ENCODE assay signal across 11 mouse cellular contexts in genomic region chr13:112046247-112047211, GRCm38 (mm10).
DNase-seq lines count a peak whose midpoint lies in the region; ATAC-seq and TF ChIP-seq lines count a peak whose summit lies in the region.
"Had no signal": no experiment of that assay in that cellular context is flagged by ENCODE, and none has a peak within 500 bp of the region (broad histone marks: within the 10 kb centered on the region; RNA-seq: fewer than 3 reads in every experiment).

No protein-coding gene starts in this region.

- H3K27ac ChIP-seq in intestine, embryonic 15.5 days: no peak overlapping the region
- H3K27ac ChIP-seq in intestine, postnatal 0 days (ENCODE audit: low read depth, low read length): no peak overlapping the region
- no peak overlapping the region for H3K27ac ChIP-seq in stomach, embryonic 14.5 days (ENCODE audit: low read length)
- no peak overlapping the region for H3K27ac ChIP-seq in stomach, postnatal 0 days (replicated peaks)
- no peak overlapping the region for H3K27ac ChIP-seq in intestine, embryonic 16.5 days (ENCODE audit: low read length)
- H3K27ac ChIP-seq: limb, embryonic 12.5 days; midbrain, embryonic 12.5 days; neural tube, embryonic 12.5 days had no signal

- H3K9me3 ChIP-seq in intestine, embryonic 15.5 days: no peaks in the 10 kb centered on the region
- H3K9me3 ChIP-seq in intestine, postnatal 0 days (ENCODE audit: control insufficient read depth): no peaks in the 10 kb centered on the region
- H3K9me3 ChIP-seq in stomach, embryonic 14.5 days (ENCODE audit: control insufficient read depth, low read depth, low read length): no peaks in the 10 kb centered on the region
- H3K9me3 ChIP-seq in stomach, postnatal 0 days (ENCODE audit: control insufficient read depth, low read length): no peaks in the 10 kb centered on the region
- H3K9me3 ChIP-seq in intestine, embryonic 16.5 days (ENCODE audit: control insufficient read depth, low read length): no peaks in the 10 kb centered on the region
- H3K9me3 ChIP-seq: midbrain, embryonic 12.5 days; neural tube, embryonic 12.5 days had no signal

- no peak for TF ChIP-seq EP300 in stomach, postnatal 0 days (optimal IDR thresholded peaks at IDR 0.05)

- peak; percentile 67 for ATAC-seq in intestine, embryonic 15.5 days
- ATAC-seq in intestine, postnatal 0 days: no peak
- ATAC-seq in stomach, embryonic 14.5 days (ENCODE audit: insufficient number of reproducible peaks, insufficient read depth, low FRiP score, low read depth): peak; percentile 71; the same call in 1 of the 2 replicates
- no peak for ATAC-seq in stomach, postnatal 0 days (ENCODE audit: low FRiP score, low TSS enrichment)
- peak; percentile 56; the same call in 1 of the 2 replicates for ATAC-seq in intestine, embryonic 16.5 days

- TF ChIP-seq CTCF in intestine, postnatal 0 days (IDR thresholded peaks at IDR 0.05; ENCODE audit: low read depth): no peak
- TF ChIP-seq CTCF in stomach, postnatal 0 days (IDR thresholded peaks at IDR 0.05; ENCODE audit: low read depth): no peak

- H3K4me3 ChIP-seq in intestine, embryonic 15.5 days (replicated peaks): no peak overlapping the region
- no peak overlapping the region for H3K4me3 ChIP-seq in intestine, postnatal 0 days (ENCODE audit: low read depth, low read length)
- no peak overlapping the region for H3K4me3 ChIP-seq in stomach, embryonic 14.5 days (ENCODE audit: low read depth, low read length)
- no peak overlapping the region for H3K4me3 ChIP-seq in stomach, postnatal 0 days (ENCODE audit: low read depth, low read length)
- H3K4me3 ChIP-seq in intestine, embryonic 16.5 days (ENCODE audit: low read length): no peak overlapping the region
- H3K4me3 ChIP-seq: limb, embryonic 12.5 days; midbrain, embryonic 12.5 days; neural tube, embryonic 12.5 days had no signal

- intact Hi-C loops in gastrocnemius, postnatal 36 days (cut with DNase I): no loop called here

- no peaks in the 10 kb centered on the region for H3K4me1 ChIP-seq in intestine, embryonic 15.5 days (replicated peaks)
- no peaks in the 10 kb centered on the region for H3K4me1 ChIP-seq in intestine, postnatal 0 days (replicated peaks; ENCODE audit: control insufficient read depth, insufficient read depth, low read length)
- H3K4me1 ChIP-seq in stomach, embryonic 14.5 days (ENCODE audit: control insufficient read depth, insufficient read depth, low read length): no peaks in the 10 kb centered on the region
- no peaks in the 10 kb centered on the region for H3K4me1 ChIP-seq in stomach, postnatal 0 days (replicated peaks; ENCODE audit: control insufficient read depth, insufficient read depth)
- peaks cover 11% of the 10 kb centered on the region for H3K4me1 ChIP-seq in intestine, embryonic 16.5 days (ENCODE audit: control insufficient read depth, insufficient read depth, low read length)
- H3K4me1 ChIP-seq: midbrain, embryonic 12.5 days; neural tube, embryonic 12.5 days had no signal

- no peak overlapping the region for H3K4me2 ChIP-seq in intestine, embryonic 15.5 days (replicated peaks)
- no peak overlapping the region for H3K4me2 ChIP-seq in intestine, postnatal 0 days (replicated peaks; ENCODE audit: low read depth)
- H3K4me2 ChIP-seq in stomach, embryonic 14.5 days (replicated peaks; ENCODE audit: low read depth, low read length): no peak overlapping the region
- no peak overlapping the region for H3K4me2 ChIP-seq in stomach, postnatal 0 days (replicated peaks; ENCODE audit: low read depth)
- no peak overlapping the region for H3K4me2 ChIP-seq in intestine, embryonic 16.5 days (ENCODE audit: low read depth, low read length)
- H3K4me2 ChIP-seq: limb, embryonic 12.5 days; midbrain, embryonic 12.5 days; neural tube, embryonic 12.5 days had no signal

- H3K9ac ChIP-seq in intestine, embryonic 15.5 days: no peak overlapping the region
- no peak overlapping the region for H3K9ac ChIP-seq in intestine, postnatal 0 days (ENCODE audit: low read depth, low read length)
- H3K9ac ChIP-seq in stomach, embryonic 14.5 days (replicated peaks; ENCODE audit: low read depth, low read length): no peak overlapping the region
- no peak overlapping the region for H3K9ac ChIP-seq in stomach, postnatal 0 days (ENCODE audit: low read length)
- H3K9ac ChIP-seq in intestine, embryonic 16.5 days (ENCODE audit: low read depth, low read length): no peak overlapping the region
- H3K9ac ChIP-seq: limb, embryonic 12.5 days; midbrain, embryonic 12.5 days; neural tube, embryonic 12.5 days had no signal

- H3K36me3 ChIP-seq in intestine, embryonic 15.5 days: no peaks in the 10 kb centered on the region
- no peaks in the 10 kb centered on the region for H3K36me3 ChIP-seq in intestine, postnatal 0 days (ENCODE audit: control insufficient read depth, insufficient read depth)
- H3K36me3 ChIP-seq in stomach, embryonic 14.5 days (ENCODE audit: control insufficient read depth, insufficient read depth, low read length): no peaks in the 10 kb centered on the region
- no peaks in the 10 kb centered on the region for H3K36me3 ChIP-seq in stomach, postnatal 0 days (ENCODE audit: control insufficient read depth, insufficient read depth, low read length)
- H3K36me3 ChIP-seq in intestine, embryonic 16.5 days (ENCODE audit: control insufficient read depth, insufficient read depth, low read length): no peaks in the 10 kb centered on the region
- H3K36me3 ChIP-seq: limb, embryonic 12.5 days; midbrain, embryonic 12.5 days; neural tube, embryonic 12.5 days had no signal

- WGBS in intestine, embryonic 15.5 days: 80% methylated on average over 15 of the region's 15 CpGs
- 76% methylated on average over 15 of the region's 15 CpGs for WGBS in intestine, postnatal 0 days
- WGBS in stomach, embryonic 14.5 days: 82% methylated on average over 15 of the region's 15 CpGs
- WGBS in stomach, postnatal 0 days: 75% methylated on average over 15 of the region's 15 CpGs
- WGBS in intestine, embryonic 16.5 days: 84% methylated on average over 15 of the region's 15 CpGs

- DNase-seq in stomach, postnatal 0 days (ENCODE audit: low spot score): no peak
- no peak for DNase-seq in retina, postnatal 1 day
- DNase-seq in retina, embryonic 14.5 days (ENCODE audit: low spot score): no peak
- DNase-seq in gastrocnemius, postnatal 36 days: no peak

- no peaks in the 10 kb centered on the region for H3K27me3 ChIP-seq in intestine, embryonic 15.5 days (replicated peaks)
- no peaks in the 10 kb centered on the region for H3K27me3 ChIP-seq in intestine, postnatal 0 days (replicated peaks; ENCODE audit: control insufficient read depth, insufficient read depth, low read length)
- no peaks in the 10 kb centered on the region for H3K27me3 ChIP-seq in stomach, embryonic 14.5 days (ENCODE audit: control insufficient read depth, insufficient read depth, low read length)
- H3K27me3 ChIP-seq in stomach, postnatal 0 days (ENCODE audit: control insufficient read depth, insufficient read depth, low read length): no peaks in the 10 kb centered on the region
- H3K27me3 ChIP-seq in intestine, embryonic 16.5 days (replicated peaks; ENCODE audit: control insufficient read depth, insufficient read depth, low read length): no peaks in the 10 kb centered on the region
- H3K27me3 ChIP-seq: limb, embryonic 12.5 days; midbrain, embryonic 12.5 days; neural tube, embryonic 12.5 days had no signal

Comparison
In these comparisons a context has a peak if more than half of its experiments do, and no peak if none do; other contexts are left out.
1. ATAC-seq: peak in intestine, embryonic 15.5 days (single experiment), stomach, embryonic 14.5 days (single experiment) and intestine, embryonic 16.5 days (single experiment); none in intestine, postnatal 0 days (single experiment) and stomach, postnatal 0 days (single experiment).